Mouse (Mus musculus) forebrain, embryonic 14.5 days (tissue): ENCODE data around the gene Pom121. TPM values are rescaled to one million over a fixed set of nuclear protein-coding genes. Genes with fewer than 3 reads are reported as not detected.

ENCODE experiments used
- ATAC-seq: fragments of 200-750 bp; cut with Nextera tagmentation; 2 replicates; pipeline ENCODE4 v1.8.0; 2017; ENCODE audit warnings: mild to moderate bottlenecking, moderate library complexity
- DNase-seq: peaks from one replicate; pipeline ENCODE4 v3.0.0-alpha.2; 2015; ENCODE audit warnings: low spot score
- H3K27ac ChIP-seq: fragments of 300-500 bp; sonication (generic); 2 replicates; pipeline ENCODE4 v1.5.1; 2014; ENCODE audit warnings: low read depth, mild to moderate bottlenecking, control low read depth, low read length, moderate library complexity
- H3K27me3 ChIP-seq: fragments of 300-500 bp; sonication (generic); replicated peaks from 2 replicates; pipeline ENCODE4 v1.6.1; 2014; ENCODE audit warnings: low read length, control low read depth, mixed read lengths; ENCODE audit not compliant: control insufficient read depth, insufficient read depth
- H3K36me3 ChIP-seq: fragments of 300-500 bp; sonication (generic); 2 replicates; pipeline ENCODE4 v1.6.1; 2014; ENCODE audit warnings: low read length, control low read depth; ENCODE audit not compliant: control insufficient read depth, insufficient read depth
- H3K4me1 ChIP-seq: fragments of 300-500 bp; sonication (generic); 2 replicates; pipeline ENCODE4 v1.6.1; 2014; ENCODE audit warnings: antibody characterized with exemption, low read length, control low read depth; ENCODE audit not compliant: control insufficient read depth, insufficient read depth
- H3K4me2 ChIP-seq: fragments of 300-500 bp; sonication (generic); 2 replicates; pipeline ENCODE4 v1.6.1; 2014; ENCODE audit warnings: mild to moderate bottlenecking, control low read depth, low read length
- H3K4me3 ChIP-seq: fragments of 300-500 bp; sonication (generic); 2 replicates; pipeline ENCODE4 v1.5.1; 2014; ENCODE audit warnings: low read depth, low read length, control low read depth
- H3K9ac ChIP-seq: fragments of 300-500 bp; sonication (generic); 2 replicates; pipeline ENCODE4 v1.6.1; 2014; ENCODE audit warnings: mild to moderate bottlenecking, low read length, control low read depth, moderate library complexity
- H3K9me3 ChIP-seq: fragments of 300-500 bp; sonication (generic); replicated peaks from 2 replicates; pipeline ENCODE4 v1.6.1; 2016; ENCODE audit warnings: low read length, control low read depth, mixed read lengths; ENCODE audit not compliant: control insufficient read depth
- WGBS: fragments of 180-500 bp; shearing (Covaris S2); extraction: QIAGEN DNeasy Blood & Tissue Kit; methylation state at CpG from one replicate; pipeline ENCODE4 v1.1.7; 2014; 5-methylcytosine and 5-hydroxymethylcytosine counted together
- polyA plus RNA-seq: library from polyadenylated mRNA; unstranded; fragments of >200 nt; fragmentation: Nextera tagmentation; extraction: Ambion mirVana; gene quantifications from 2 replicates; pipeline ENCODE4 v1.2.1, GENCODE M21; 2014

The Pom121 gene
- 9.8 and 11.3 TPM in 2 replicates for polyA plus RNA-seq

- Histone ChIP-seq H3K36me3 (peaks cover 31% of the 10 kb centered on the region), H3K4me1 (peaks cover 12% of the 10 kb centered on the region), H3K27me3 (no peaks in the 10 kb centered on the region), H3K4me2 (peak within 1 kb of the TSS; percentile 85), H3K9me3 (no peaks in the 10 kb centered on the region), H3K4me3 (peak within 1 kb of the TSS; percentile 98), H3K27ac (peak within 1 kb of the TSS; percentile 76), H3K9ac (peak within 1 kb of the TSS; percentile 98)
- DNase-seq: peak; percentile 95
- ATAC-seq: peak; percentile 94
- under 1% methylated on average over 89 of the region's 110 CpGs for WGBS
Observed at GRCm38 (mm10) chr5:135394004-135394823, at the start of gene Pom121. Gene Pom121 (minus strand): TSS chr5:135394546.

- no peak for DNase-seq
- ATAC-seq: no peak
- H3K27ac ChIP-seq: no peak overlapping the region
- H3K4me2 ChIP-seq: no peak overlapping the region
- no peaks in the 10 kb centered on the region for H3K9me3 ChIP-seq
- WGBS: 86% methylated on average over 7 of the region's 7 CpGs
- H3K27me3 ChIP-seq: no peaks in the 10 kb centered on the region
- H3K36me3 ChIP-seq: peaks cover 52% of the 10 kb centered on the region
- H3K4me3 ChIP-seq: no peak overlapping the region
- no peak overlapping the region for H3K9ac ChIP-seq
- H3K4me1 ChIP-seq: no peaks in the 10 kb centered on the region
Observed at GRCm38 (mm10) chr5:135442430-135442829, 48.1 kb upstream of the Pom121 start.

GRCm38 (mm10) chr5:135435039-135435438, 40.7 kb upstream of the Pom121 start:
- no peak overlapping the region for H3K4me3 ChIP-seq
- H3K9ac ChIP-seq: no peak overlapping the region
- no peak overlapping the region for H3K27ac ChIP-seq
- ATAC-seq: no peak
- H3K4me1 ChIP-seq: no peaks in the 10 kb centered on the region
- no peak for DNase-seq
- H3K9me3 ChIP-seq: no peaks in the 10 kb centered on the region; the same call in 1 of the 2 replicates
- H3K27me3 ChIP-seq: no peaks in the 10 kb centered on the region
- WGBS: 98% methylated on average over 10 of the region's 10 CpGs
- H3K4me2 ChIP-seq: no peak overlapping the region
- H3K36me3 ChIP-seq: peaks cover 68% of the 10 kb centered on the region

GRCm38 (mm10) chr5:135433861-135434260, 39.5 kb upstream of the Pom121 start:
- ATAC-seq (no peak), DNase-seq (no peak)
- no peak overlapping the region for H3K9ac ChIP-seq
- H3K4me3 ChIP-seq: no peak overlapping the region
- no peaks in the 10 kb centered on the region for H3K4me1 ChIP-seq
- H3K27me3 ChIP-seq: no peaks in the 10 kb centered on the region
- WGBS: 98% methylated on average over 4 of the region's 4 CpGs
- no peak overlapping the region for H3K4me2 ChIP-seq
- H3K27ac ChIP-seq: no peak overlapping the region
- no peaks in the 10 kb centered on the region; the same call in 1 of the 2 replicates for H3K9me3 ChIP-seq
- peaks cover 75% of the 10 kb centered on the region for H3K36me3 ChIP-seq

- no peaks in the 10 kb centered on the region for H3K4me1 ChIP-seq
- peaks cover 81% of the 10 kb centered on the region for H3K36me3 ChIP-seq
- no peaks in the 10 kb centered on the region for H3K27me3 ChIP-seq
- DNase-seq (no peak), ATAC-seq (no peak)
- no peak overlapping the region for H3K4me3 ChIP-seq
- no peak overlapping the region for H3K9ac ChIP-seq
- no peak overlapping the region for H3K4me2 ChIP-seq
- 78% methylated on average over 6 of the region's 6 CpGs for WGBS
- no peaks in the 10 kb centered on the region; the same call in 1 of the 2 replicates for H3K9me3 ChIP-seq
- no peak overlapping the region for H3K27ac ChIP-seq
Observed at GRCm38 (mm10) chr5:135431111-135431510, 36.8 kb upstream of the Pom121 start.

- no peaks in the 10 kb centered on the region for H3K4me1 ChIP-seq
- H3K4me3 ChIP-seq: no peak overlapping the region
- peak; percentile 39 for DNase-seq
- H3K36me3 ChIP-seq: peaks cover 84% of the 10 kb centered on the region
- no peak overlapping the region for H3K9ac ChIP-seq
- ATAC-seq: no peak
- no peaks in the 10 kb centered on the region for H3K9me3 ChIP-seq
- 72% methylated on average over 5 of the region's 5 CpGs for WGBS
- no peak overlapping the region for H3K4me2 ChIP-seq
- H3K27me3 ChIP-seq: no peaks in the 10 kb centered on the region
- no peak overlapping the region for H3K27ac ChIP-seq
Observed at GRCm38 (mm10) chr5:135428786-135429185, 34.4 kb upstream of the Pom121 start.

GRCm38 (mm10) chr5:135410266-135410665, 15.9 kb upstream of the Pom121 start:
- Histone ChIP-seq H3K4me1 (no peaks in the 10 kb centered on the region), H3K27me3 (no peaks in the 10 kb centered on the region), H3K36me3 (peaks cover 50% of the 10 kb centered on the region), H3K4me2 (no peak overlapping the region), H3K9me3 (no peaks in the 10 kb centered on the region), H3K9ac (no peak overlapping the region), H3K4me3 (no peak overlapping the region), H3K27ac (no peak overlapping the region)
- ATAC-seq (no peak), DNase-seq (no peak)
- 95% methylated on average over 9 of the region's 9 CpGs for WGBS

GRCm38 (mm10) chr5:135408114-135408513, 13.8 kb upstream of the Pom121 start:
- Histone ChIP-seq H3K27ac (no peak overlapping the region), H3K4me2 (no peak overlapping the region), H3K9me3 (no peaks in the 10 kb centered on the region), H3K36me3 (peaks cover 30% of the 10 kb centered on the region), H3K9ac (no peak overlapping the region), H3K27me3 (no peaks in the 10 kb centered on the region), H3K4me3 (no peak overlapping the region), H3K4me1 (no peaks in the 10 kb centered on the region)
- ATAC-seq (no peak), DNase-seq (no peak)
- WGBS: 87% methylated on average over 4 of the region's 4 CpGs

- WGBS: 84% methylated on average over 9 of the region's 9 CpGs
- no peak overlapping the region for H3K27ac ChIP-seq
- peaks cover 13% of the 10 kb centered on the region for H3K36me3 ChIP-seq
- DNase-seq: no peak
- no peaks in the 10 kb centered on the region for H3K27me3 ChIP-seq
- no peak for ATAC-seq
- no peak overlapping the region for H3K4me2 ChIP-seq
- H3K4me1 ChIP-seq: no peaks in the 10 kb centered on the region
- H3K4me3 ChIP-seq: no peak overlapping the region
- H3K9ac ChIP-seq: no peak overlapping the region
- H3K9me3 ChIP-seq: 0 out of 2 replicates have a peak, but pooled peaks cover 2% of the 10 kb centered on the region
Observed at GRCm38 (mm10) chr5:135405437-135405836, 11.1 kb upstream of the Pom121 start.
